Mouse (Mus musculus): ENCODE measurements around the gene Acot11. TPM values are rescaled to one million over a fixed set of nuclear protein-coding genes. Genes with fewer than 3 reads are reported as not detected.

The Acot11 gene
- total RNA-seq (2014; rRNA removed) = 4.0 and 7.0 TPM in 2 replicates
- polyA plus RNA-seq (2015; fragmentation: Nextera tagmentation; extraction: Ambion mirVana) = 1.8 and 2.1 TPM in 2 replicates

DNA sequence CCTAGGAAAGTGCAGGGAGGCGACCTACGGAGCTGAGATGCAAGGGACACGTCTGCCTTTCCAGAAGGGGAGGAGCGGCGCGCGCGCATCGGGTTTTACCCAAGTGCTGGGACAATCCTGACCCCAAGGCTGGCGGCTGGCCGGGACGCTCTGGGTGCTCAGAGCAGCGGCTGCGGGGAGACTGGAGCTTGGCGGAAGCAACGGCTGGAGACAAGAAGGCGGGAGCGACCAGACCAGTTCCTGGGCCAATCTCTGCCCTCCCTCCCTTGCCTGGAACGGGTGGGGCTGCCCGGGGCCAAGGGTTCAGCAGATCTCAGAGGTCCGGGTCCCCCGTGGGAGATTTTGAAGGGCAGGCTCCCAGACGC lies at the start of gene Acot11:
Gene Acot11, minus strand, starts transcription at position 89 of the 365 bp plus-strand sequence.
- no peak within 1 kb of the TSS for H3K4me3 ChIP-seq (ENCODE audit: low read depth, low read length)
- H3K4me1 ChIP-seq (ENCODE audit: insufficient read depth, low read length) = 0 out of 2 replicates have a peak, but pooled peaks cover 3% of the 10 kb centered on the region
- H3K36me3 ChIP-seq (ENCODE audit: insufficient read depth, low read length) = no peaks in the 10 kb centered on the region
- no peaks in the 10 kb centered on the region for H3K9me3 ChIP-seq (ENCODE audit: low read length)
- 8% methylated on average over 23 of the region's 23 CpGs for WGBS
- DNase-seq (ENCODE audit: low spot score) (no peak), ATAC-seq (ENCODE audit: low FRiP score) (no peak)
- TF ChIP-seq CTCF (IDR thresholded peaks at IDR 0.05) = no peak
- H3K4me2 ChIP-seq (ENCODE audit: low read depth, low read length, poor library complexity, severe bottlenecking) = peak within 1 kb of the TSS; percentile 44
- no peak within 1 kb of the TSS; the same call in 1 of the 2 replicates for H3K9ac ChIP-seq (replicated peaks; ENCODE audit: low read length, poor library complexity, severe bottlenecking)
- no peaks in the 10 kb centered on the region for H3K27me3 ChIP-seq (ENCODE audit: insufficient read depth, low read length)
- no peak within 1 kb of the TSS for H3K27ac ChIP-seq (ENCODE audit: low read depth, low read length)

DNA sequence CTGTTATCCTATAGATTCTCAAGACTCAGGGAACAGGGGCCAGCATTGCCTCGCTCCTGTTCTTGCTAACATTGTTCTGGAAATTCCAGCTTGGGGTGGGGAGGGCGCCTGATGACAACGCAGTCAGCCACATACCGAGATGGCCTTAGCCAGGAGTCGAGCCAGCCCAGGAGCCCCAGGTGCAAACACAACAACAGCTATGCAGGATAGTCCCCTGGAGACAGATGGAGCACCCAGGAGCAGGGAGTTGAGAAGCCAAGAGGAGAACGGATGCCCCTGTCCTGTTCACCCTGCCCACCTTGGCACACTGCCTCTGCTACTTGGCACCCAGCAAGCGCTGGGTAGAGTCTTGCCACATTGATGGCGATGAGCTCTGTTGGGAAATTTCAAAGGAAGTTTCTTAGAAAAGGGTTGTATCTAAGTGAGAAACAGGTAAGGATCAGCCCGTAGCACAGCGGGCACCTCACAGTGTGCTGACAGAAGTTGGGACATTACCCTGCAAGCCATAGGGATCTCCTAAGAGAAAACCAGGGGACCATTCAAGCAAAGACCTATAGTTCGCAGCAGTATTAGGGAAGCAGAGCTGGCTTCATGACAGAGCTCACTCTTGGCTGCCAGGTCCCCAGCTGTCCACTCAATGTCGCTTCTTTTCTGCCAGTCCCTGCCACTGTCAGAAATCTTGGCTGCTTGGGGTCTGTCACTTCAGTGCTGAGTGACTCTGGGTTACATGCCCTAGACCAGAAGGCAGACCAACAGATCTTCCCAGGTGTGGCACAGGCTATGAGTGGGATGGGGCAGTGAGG lies 43.7 kb upstream of the Acot11 start:
- Histone ChIP-seq H3K4me1 (ENCODE audit: insufficient read depth, low read length) (no peaks in the 10 kb centered on the region), H3K9ac (replicated peaks; ENCODE audit: low read length, poor library complexity, severe bottlenecking) (no peak overlapping the region), H3K4me2 (ENCODE audit: low read depth, low read length, poor library complexity, severe bottlenecking) (no peak overlapping the region), H3K27ac (ENCODE audit: low read depth, low read length) (no peak overlapping the region; the same call in 1 of the 2 replicates), H3K36me3 (ENCODE audit: insufficient read depth, low read length) (no peaks in the 10 kb centered on the region), H3K27me3 (ENCODE audit: insufficient read depth, low read length) (no peaks in the 10 kb centered on the region), H3K4me3 (ENCODE audit: low read depth, low read length) (no peak overlapping the region), H3K9me3 (ENCODE audit: low read length) (no peaks in the 10 kb centered on the region)
- peak; percentile 77 for DNase-seq (ENCODE audit: low spot score)
- WGBS = 50% methylated on average over 12 of the region's 12 CpGs
- ATAC-seq (ENCODE audit: low FRiP score) = 0 out of 2 replicates have a peak, but pooled peaks have one; percentile 52
- TF ChIP-seq CTCF (IDR thresholded peaks at IDR 0.05) = no peak

DNA sequence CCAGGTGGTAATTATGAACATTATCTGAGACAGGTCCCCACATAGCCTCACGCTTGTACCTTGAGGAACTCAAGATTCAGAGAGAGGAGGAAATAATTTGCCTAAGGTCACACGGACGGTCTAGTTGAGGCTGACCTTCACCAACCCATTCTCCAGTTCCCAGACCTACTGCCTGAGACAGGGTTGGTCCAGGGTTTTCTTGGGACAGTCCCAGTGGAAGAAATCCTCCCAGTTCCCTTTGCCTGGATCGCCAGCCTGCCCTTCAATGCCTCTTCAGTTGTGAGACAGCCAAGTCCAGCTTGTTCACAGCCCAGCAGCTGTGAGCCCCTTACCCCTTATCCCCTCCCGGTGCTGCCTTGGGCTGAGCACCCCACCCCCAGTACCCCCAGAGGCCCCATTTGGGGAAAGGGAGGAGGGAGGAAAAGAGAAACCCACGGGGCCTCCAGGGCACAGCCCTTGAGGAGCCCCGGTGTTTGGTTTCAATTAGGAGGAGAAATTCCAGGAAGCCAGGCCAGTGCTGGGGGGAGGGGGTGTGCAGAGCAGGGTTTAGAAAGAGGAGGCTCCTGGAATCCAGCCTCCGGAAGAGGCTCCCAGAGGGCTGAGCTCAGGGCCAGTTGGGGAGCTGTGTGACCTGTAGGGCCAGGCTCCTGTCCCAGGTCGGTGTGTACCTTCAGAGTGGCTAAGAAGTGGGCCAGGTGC lies 42.9 kb upstream of the Acot11 start:
- TF ChIP-seq CTCF (IDR thresholded peaks at IDR 0.05) = no peak
- ATAC-seq (ENCODE audit: low FRiP score) (no peak; the same call in 1 of the 2 replicates), DNase-seq (ENCODE audit: low spot score) (no peak)
- Histone ChIP-seq H3K27ac (ENCODE audit: low read depth, low read length) (no peak overlapping the region; the same call in 1 of the 2 replicates), H3K36me3 (ENCODE audit: insufficient read depth, low read length) (no peaks in the 10 kb centered on the region), H3K9me3 (ENCODE audit: low read length) (no peaks in the 10 kb centered on the region), H3K4me3 (ENCODE audit: low read depth, low read length) (no peak overlapping the region), H3K9ac (replicated peaks; ENCODE audit: low read length, poor library complexity, severe bottlenecking) (no peak overlapping the region), H3K4me1 (ENCODE audit: insufficient read depth, low read length) (no peaks in the 10 kb centered on the region), H3K27me3 (ENCODE audit: insufficient read depth, low read length) (no peaks in the 10 kb centered on the region), H3K4me2 (ENCODE audit: low read depth, low read length, poor library complexity, severe bottlenecking) (no peak overlapping the region)
- 26% methylated on average over 9 of the region's 9 CpGs for WGBS

DNA sequence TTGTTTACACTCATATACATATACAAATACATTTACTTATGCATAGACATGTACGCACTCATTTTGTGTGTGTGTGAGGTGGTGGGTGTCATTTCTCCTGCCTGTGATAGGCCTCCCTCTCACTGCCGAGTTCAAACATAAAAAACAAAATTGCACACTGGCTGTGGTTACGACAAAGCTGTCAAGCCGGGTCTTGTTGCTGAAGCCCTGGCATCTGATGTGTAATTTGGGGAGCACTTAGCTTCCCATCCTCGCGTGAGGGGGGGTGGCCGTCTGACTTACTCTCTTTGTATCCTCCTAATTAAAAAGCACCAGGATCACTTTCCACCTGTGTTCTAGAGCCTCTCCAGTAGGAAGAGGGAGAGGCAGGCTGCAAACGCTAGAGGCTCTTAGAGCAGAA lies 37.8 kb upstream of the Acot11 start:
- Histone ChIP-seq H3K9ac (replicated peaks; ENCODE audit: low read length, poor library complexity, severe bottlenecking) (no peak overlapping the region), H3K9me3 (ENCODE audit: low read length) (no peaks in the 10 kb centered on the region), H3K36me3 (ENCODE audit: insufficient read depth, low read length) (no peaks in the 10 kb centered on the region), H3K4me1 (ENCODE audit: insufficient read depth, low read length) (peaks cover 15% of the 10 kb centered on the region), H3K27me3 (ENCODE audit: insufficient read depth, low read length) (no peaks in the 10 kb centered on the region), H3K4me3 (ENCODE audit: low read depth, low read length) (no peak overlapping the region), H3K4me2 (ENCODE audit: low read depth, low read length, poor library complexity, severe bottlenecking) (no peak overlapping the region), H3K27ac (ENCODE audit: low read depth, low read length) (no peak overlapping the region)
- ATAC-seq (ENCODE audit: low FRiP score) = no peak
- DNase-seq (ENCODE audit: low spot score) = no peak
- WGBS = 65% methylated on average over 8 of the region's 8 CpGs
- no peak for TF ChIP-seq CTCF (IDR thresholded peaks at IDR 0.05)

DNA sequence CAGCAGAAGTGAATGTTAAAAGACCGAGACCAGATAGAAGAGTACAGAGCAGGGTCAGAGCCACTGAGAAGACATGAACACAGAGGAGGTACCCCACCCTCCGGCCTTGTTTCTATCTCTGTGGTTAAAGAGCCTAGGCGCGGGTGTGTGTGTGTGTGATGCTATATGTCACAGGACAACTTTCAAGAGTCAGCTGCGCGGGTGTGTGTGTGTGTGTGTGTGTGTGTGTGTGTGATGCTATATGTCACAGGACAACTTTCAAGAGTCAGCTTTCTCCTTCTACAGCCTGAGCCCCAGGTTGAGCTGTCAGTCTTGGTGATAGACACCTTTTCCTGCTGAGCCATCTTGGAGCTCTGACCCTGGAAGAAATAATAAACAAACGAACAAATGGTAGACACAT lies 37.1 kb upstream of the Acot11 start:
- H3K4me2 ChIP-seq (ENCODE audit: low read depth, low read length, poor library complexity, severe bottlenecking) = no peak overlapping the region
- no peaks in the 10 kb centered on the region for H3K27me3 ChIP-seq (ENCODE audit: insufficient read depth, low read length)
- ATAC-seq (ENCODE audit: low FRiP score) (no peak), DNase-seq (ENCODE audit: low spot score) (no peak)
- no peak overlapping the region for H3K4me3 ChIP-seq (ENCODE audit: low read depth, low read length)
- H3K9me3 ChIP-seq (ENCODE audit: low read length) = no peaks in the 10 kb centered on the region
- no peak overlapping the region for H3K27ac ChIP-seq (ENCODE audit: low read depth, low read length)
- H3K36me3 ChIP-seq (ENCODE audit: insufficient read depth, low read length) = no peaks in the 10 kb centered on the region
- peaks cover 18% of the 10 kb centered on the region for H3K4me1 ChIP-seq (ENCODE audit: insufficient read depth, low read length)
- TF ChIP-seq CTCF (IDR thresholded peaks at IDR 0.05) = no peak
- WGBS = 63% methylated on average over 7 of the region's 7 CpGs
- H3K9ac ChIP-seq (replicated peaks; ENCODE audit: low read length, poor library complexity, severe bottlenecking) = no peak overlapping the region

DNA sequence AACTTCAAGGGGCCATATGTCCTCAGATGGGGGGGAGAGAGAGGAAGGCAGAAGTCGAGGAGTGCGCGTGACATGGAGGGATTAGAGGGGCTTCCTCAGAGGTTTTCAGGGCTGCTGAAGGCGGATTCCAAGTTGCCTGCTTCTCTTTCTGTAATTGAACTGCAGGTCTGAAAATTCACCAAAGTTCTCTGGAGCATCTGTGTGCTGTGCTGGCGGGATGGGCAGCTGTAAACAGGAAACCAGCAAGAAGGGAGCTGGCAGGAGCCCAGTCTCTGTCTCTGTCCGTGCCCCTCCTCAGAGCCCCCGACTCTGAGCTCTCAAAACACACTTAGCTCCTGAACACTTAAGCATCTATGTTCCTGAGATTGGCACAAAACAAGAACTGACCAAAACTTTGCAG lies 36.5 kb upstream of the Acot11 start:
- Histone ChIP-seq H3K27me3 (ENCODE audit: insufficient read depth, low read length) (no peaks in the 10 kb centered on the region), H3K4me2 (ENCODE audit: low read depth, low read length, poor library complexity, severe bottlenecking) (peak overlapping the region; percentile 100; the same call in 1 of the 2 replicates), H3K4me3 (ENCODE audit: low read depth, low read length) (no peak overlapping the region), H3K9me3 (ENCODE audit: low read length) (no peaks in the 10 kb centered on the region), H3K4me1 (ENCODE audit: insufficient read depth, low read length) (peaks cover 18% of the 10 kb centered on the region), H3K9ac (replicated peaks; ENCODE audit: low read length, poor library complexity, severe bottlenecking) (no peak overlapping the region), H3K27ac (ENCODE audit: low read depth, low read length) (peak overlapping the region; percentile 8; the same call in 1 of the 2 replicates), H3K36me3 (ENCODE audit: insufficient read depth, low read length) (no peaks in the 10 kb centered on the region)
- WGBS = 8% methylated on average over 7 of the region's 7 CpGs
- no peak for DNase-seq (ENCODE audit: low spot score)
- no peak for ATAC-seq (ENCODE audit: low FRiP score)
- TF ChIP-seq CTCF (IDR thresholded peaks at IDR 0.05) = no peak

Measured in midbrain, postnatal 0 days (tissue).